Mouse (Mus musculus): ENCODE measurements around the gene Pcyt1a. TPM values are rescaled to one million over a fixed set of nuclear protein-coding genes. Genes with fewer than 3 reads are reported as not detected.

Pcyt1a gene
- total and polyA plus RNA-seq, 3 experiments: 36.9 to 53.7 TPM; not detected in 1

- no peak overlapping the region for H3K9ac ChIP-seq (ENCODE audit: control insufficient read depth, low read depth, low read length, poor library complexity, severe bottlenecking)
- H3K4me3 ChIP-seq (ENCODE audit: control insufficient read depth in 1 of 2, insufficient read depth in 1 of 2, low read depth in 2 of 2, low read length in 2 of 2): no peak overlapping the region
- H3K9me3 ChIP-seq (replicated peaks; ENCODE audit: insufficient read depth, low read length): no peaks in the 10 kb centered on the region
- H3K27ac ChIP-seq (ENCODE audit: control insufficient read depth, low read depth, low read length): no peak overlapping the region
- H3K27me3 ChIP-seq (ENCODE audit: control insufficient read depth in 1 of 2, insufficient read depth in 2 of 2, low read length in 2 of 2): no peaks in the 10 kb centered on the region
- TF ChIP-seq HCFC1 (IDR thresholded peaks at IDR 0.05; ENCODE audit: low read depth, low read length): no peak
- no peak for TF ChIP-seq BHLHE40 (IDR thresholded peaks at IDR 0.05; ENCODE audit: borderline replicate concordance, low read depth, low read length)
- no peak for TF ChIP-seq USF1 (IDR thresholded peaks at IDR 0.05; ENCODE audit: low read depth, low read length)
- no peak for TF ChIP-seq E2F4 (IDR thresholded peaks at IDR 0.05; ENCODE audit: borderline replicate concordance, low read depth, low read length)
- TF ChIP-seq POLR2AphosphoS2 (IDR thresholded peaks at IDR 0.05; ENCODE audit: low read length): no peak
- peak in 1 of 3 experiments; percentile 54; a peak in 2 of 6 replicates for TF ChIP-seq CTCF (IDR thresholded peaks at IDR 0.05 in 2 of 3, conservative IDR thresholded peaks at IDR 0.05 in 1 of 3; ENCODE audit: control insufficient read depth in 1 of 3, insufficient read depth in 1 of 3, low read depth in 2 of 3, low read length in 3 of 3, poor library complexity in 1 of 3, severe bottlenecking in 1 of 3)
- 0 out of 2 replicates have a peak, but pooled peaks have one; percentile 22 for TF ChIP-seq MYC (IDR thresholded peaks at IDR 0.05; ENCODE audit: low read depth, low read length)
- TF ChIP-seq SMC3 (IDR thresholded peaks at IDR 0.05; ENCODE audit: low read depth, low read length): peak; percentile 31; the same call in 1 of the 2 replicates
- TF ChIP-seq POLR2AphosphoS5 (IDR thresholded peaks at IDR 0.05; ENCODE audit: borderline replicate concordance, low read depth, low read length): no peak
- TF ChIP-seq SIN3A (IDR thresholded peaks at IDR 0.05; ENCODE audit: low read length): no peak
- peak; percentile 15 for TF ChIP-seq RAD21 (IDR thresholded peaks at IDR 0.05; ENCODE audit: low read depth, low read length)
- no peak for TF ChIP-seq MYB (IDR thresholded peaks at IDR 0.05; ENCODE audit: low read depth, low read length)
- H3K4me1 ChIP-seq (ENCODE audit: control insufficient read depth in 1 of 2, insufficient read depth in 2 of 2, low read length in 2 of 2): peaks cover 13 to 16% of the 10 kb centered on the region in 2 experiments
- H3K79me2 ChIP-seq (ENCODE audit: control insufficient read depth, insufficient read depth, low read length, poor library complexity): no peaks in the 10 kb centered on the region
- peaks cover 11 to 27% of the 10 kb centered on the region in 2 experiments for H3K36me3 ChIP-seq (ENCODE audit: control insufficient read depth in 1 of 2, insufficient read depth in 2 of 2, low read length in 2 of 2)
- no peak for DNase-seq (ENCODE audit: low read depth, low spot score)
Observed at GRCm38 (mm10) chr16:32464908-32465307, 34.2 kb downstream of the Pcyt1a start.

- H3K4me3 ChIP-seq (ENCODE audit: control insufficient read depth in 1 of 2, insufficient read depth in 1 of 2, low read depth in 2 of 2, low read length in 2 of 2): no peak overlapping the region
- H3K27ac ChIP-seq (ENCODE audit: control insufficient read depth, low read depth, low read length): peak overlapping the region; percentile 45
- H3K79me2 ChIP-seq (ENCODE audit: control insufficient read depth, insufficient read depth, low read length, poor library complexity): no peaks in the 10 kb centered on the region
- peaks cover 14 to 22% of the 10 kb centered on the region in 2 experiments for H3K36me3 ChIP-seq (ENCODE audit: control insufficient read depth in 1 of 2, insufficient read depth in 2 of 2, low read length in 2 of 2)
- peak; percentile 78 for DNase-seq (ENCODE audit: low read depth, low spot score)
- peak; percentile 76 for TF ChIP-seq GATA1 (IDR thresholded peaks at IDR 0.05; ENCODE audit: low read depth, low read length)
- peak; percentile 88 for TF ChIP-seq SIN3A (IDR thresholded peaks at IDR 0.05; ENCODE audit: low read length)
- TF ChIP-seq MAX (IDR thresholded peaks at IDR 0.05; ENCODE audit: low read length): peak; percentile 96
- TF ChIP-seq MXI1 (IDR thresholded peaks at IDR 0.05; ENCODE audit: low read depth, low read length): peak; percentile 99
- peak; percentile 78 for TF ChIP-seq USF1 (IDR thresholded peaks at IDR 0.05; ENCODE audit: low read depth, low read length)
- TF ChIP-seq ELF1 (IDR thresholded peaks at IDR 0.05; ENCODE audit: low read depth, low read length): no peak
- TF ChIP-seq ZNF384 (IDR thresholded peaks at IDR 0.05; ENCODE audit: low read depth, low read length): peak; percentile 92
- TF ChIP-seq ZMIZ1 (IDR thresholded peaks at IDR 0.05; ENCODE audit: low read depth, low read length): no peak
- TF ChIP-seq E2F4 (IDR thresholded peaks at IDR 0.05; ENCODE audit: borderline replicate concordance, low read depth, low read length): no peak
- TF ChIP-seq ETS1 (IDR thresholded peaks at IDR 0.05; ENCODE audit: low read depth, low read length): peak; percentile 81
- TF ChIP-seq MAZ (IDR thresholded peaks at IDR 0.05; ENCODE audit: low read depth, low read length): peak; percentile 66; the same call in 1 of the 2 replicates
- TF ChIP-seq MYC (IDR thresholded peaks at IDR 0.05; ENCODE audit: low read depth, low read length): peak; percentile 97
- TF ChIP-seq TCF12 (IDR thresholded peaks at IDR 0.05; ENCODE audit: low read depth, low read length): peak; percentile 88
- peak in 1 of 2 experiments; percentile 73; a peak in 2 of 4 replicates for TF ChIP-seq EP300 (IDR thresholded peaks at IDR 0.05; ENCODE audit: low read depth in 1 of 2, low read length in 2 of 2)
- H3K9ac ChIP-seq (ENCODE audit: control insufficient read depth, low read depth, low read length, poor library complexity, severe bottlenecking): no peak overlapping the region
- H3K4me1 ChIP-seq (ENCODE audit: control insufficient read depth in 1 of 2, insufficient read depth in 2 of 2, low read length in 2 of 2): peaks cover 10 to 13% of the 10 kb centered on the region in 2 experiments
- no peaks in the 10 kb centered on the region for H3K27me3 ChIP-seq (ENCODE audit: control insufficient read depth in 1 of 2, insufficient read depth in 2 of 2, low read length in 2 of 2)
- no peaks in the 10 kb centered on the region for H3K9me3 ChIP-seq (replicated peaks; ENCODE audit: insufficient read depth, low read length)
Observed at GRCm38 (mm10) chr16:32468488-32468887, 37.8 kb downstream of the Pcyt1a start.

Measured in MEL (cell line).